Mouse (Mus musculus) liver, postnatal 0 days (tissue): ENCODE results near the gene Gm20867. TPM values are rescaled to one million over a fixed set of nuclear protein-coding genes. Genes with fewer than 3 reads are reported as not detected.
"Not testable (repeated sequence)": the region's sequence is repeated elsewhere in the genome, so short reads cannot be mapped to it uniquely, and the experiment has no call there.

ENCODE experiments used
- ATAC-seq: fragments of 200-750 bp; cut with Nextera tagmentation; 2 replicates; pipeline ENCODE4 v1.8.0; 2017; ENCODE audit warnings: mild to moderate bottlenecking, moderate library complexity
- DNase-seq: peaks from one replicate; pipeline ENCODE4 v3.0.0-alpha.2; 2016
- H3K27ac ChIP-seq: fragments of 300-500 bp; sonication (generic); 2 replicates; pipeline ENCODE4 v1.5.1; 2014; ENCODE audit warnings: antibody characterized with exemption, moderate library complexity, mild to moderate bottlenecking, low read depth
- H3K27me3 ChIP-seq: fragments of 300-500 bp; sonication (generic); 2 replicates; pipeline ENCODE4 v1.6.1; 2014; ENCODE audit warnings: low read length, control low read depth, mixed read lengths; ENCODE audit not compliant: insufficient read depth
- H3K36me3 ChIP-seq: fragments of 300-500 bp; sonication (generic); replicated peaks from 2 replicates; pipeline ENCODE4 v1.6.1; 2014; ENCODE audit warnings: mild to moderate bottlenecking, control low read depth, low read length, moderate library complexity, mixed read lengths; ENCODE audit not compliant: insufficient read depth
- H3K4me1 ChIP-seq: fragments of 300-500 bp; sonication (generic); 2 replicates; pipeline ENCODE4 v1.6.1; 2014; ENCODE audit warnings: antibody characterized with exemption, mild to moderate bottlenecking, control low read depth; ENCODE audit not compliant: insufficient read depth
- H3K4me2 ChIP-seq: fragments of 300-500 bp; sonication (generic); 2 replicates; pipeline ENCODE4 v1.6.1; 2014; ENCODE audit warnings: low read depth, mild to moderate bottlenecking, low read length, moderate library complexity, mixed read lengths
- H3K4me3 ChIP-seq: fragments of 300-500 bp; sonication (generic); 2 replicates; pipeline ENCODE4 v1.5.1; 2014; ENCODE audit warnings: low read depth, low read length
- H3K9ac ChIP-seq: fragments of 300-500 bp; sonication (generic); replicated peaks from 2 replicates; pipeline ENCODE4 v1.6.1; 2014; ENCODE audit warnings: mild to moderate bottlenecking, moderate library complexity
- H3K9me3 ChIP-seq: fragments of 300-500 bp; sonication (generic); 2 replicates; pipeline ENCODE4 v1.6.1; 2016; ENCODE audit warnings: mild to moderate bottlenecking, control low read depth, low read length, mixed read lengths
- WGBS: fragments of 180-500 bp; shearing (Covaris S2); extraction: QIAGEN DNeasy Blood & Tissue Kit; methylation state at CpG from one replicate; pipeline ENCODE4 v1.1.7; 2014; ENCODE audit not compliant: insufficient replicate concordance; 5-methylcytosine and 5-hydroxymethylcytosine counted together
- polyA plus RNA-seq: library from polyadenylated mRNA; unstranded; fragments of >200 nt; fragmentation: Nextera tagmentation; extraction: Ambion mirVana; gene quantifications from 2 replicates; pipeline ENCODE4 v1.2.1, GENCODE M21; 2015

Gm20867 gene
- not detected in 2 replicates for polyA plus RNA-seq

DNA sequence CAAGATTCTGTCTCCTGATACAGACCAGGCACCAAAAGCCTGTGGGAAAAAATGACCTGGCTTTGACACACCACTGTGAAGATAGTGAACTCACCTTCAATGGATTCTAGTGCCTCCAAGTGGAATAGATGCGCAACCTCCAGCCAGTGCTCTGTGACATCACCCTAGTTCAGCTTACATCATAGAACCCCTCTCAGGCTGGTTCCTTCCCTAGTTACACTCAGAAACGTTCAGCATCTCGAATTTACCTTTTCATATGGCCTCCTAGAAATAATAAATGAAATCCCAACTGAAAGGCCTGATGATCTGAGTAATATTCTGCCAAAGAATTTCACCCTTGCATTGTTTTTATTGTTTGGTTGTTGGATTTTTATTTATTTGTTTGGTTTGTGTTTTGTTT lies at the start of gene Gm20867:
TSS of gene Gm20867 (minus strand) at position 101 of the 400 bp plus-strand sequence.
- not testable (repeated sequence) for H3K9ac ChIP-seq, DNase-seq, H3K36me3 ChIP-seq, H3K4me2 ChIP-seq, ATAC-seq, H3K27ac ChIP-seq, H3K27me3 ChIP-seq, H3K4me1 ChIP-seq, H3K4me3 ChIP-seq, H3K9me3 ChIP-seq
- no CpG with 5 or more reads among the region's 3 CpGs for WGBS

Other genes with a start within 250 kb of the Gm20867 start
- not detected in 2 replicates for gene Gm29564, start 249.8 kb upstream of the Gm20867 start, polyA plus RNA-seq